Mouse (Mus musculus): Measurements from ENCODE around the gene Zgpat.

GRCm38 (mm10) chr2:181381631-181382306 is 17.0 kb downstream of the Zgpat start:
- no peak for TF ChIP-seq CTCF (IDR thresholded peaks at IDR 0.05; ENCODE audit: borderline replicate concordance, insufficient read depth, low read depth, low read length)
- TF ChIP-seq POLR2A (IDR thresholded peaks at IDR 0.05; ENCODE audit: borderline replicate concordance, insufficient read depth, low read length), result no peak

Measured in cerebellum, adult 2 months (tissue).